Mouse (Mus musculus): ENCODE results near the gene Xiap.

Xiap gene

GRCm38 (mm10) chrX:42088136-42088535, 28.7 kb downstream of the Xiap start:
- no peak for DNase-seq

- no peak for DNase-seq
Measured at GRCm38 (mm10) chrX:42107137-42107536, 47.7 kb downstream of the Xiap start.

- no peak for DNase-seq
Measured at GRCm38 (mm10) chrX:42110585-42110984, 51.1 kb downstream of the Xiap start.

DNA sequence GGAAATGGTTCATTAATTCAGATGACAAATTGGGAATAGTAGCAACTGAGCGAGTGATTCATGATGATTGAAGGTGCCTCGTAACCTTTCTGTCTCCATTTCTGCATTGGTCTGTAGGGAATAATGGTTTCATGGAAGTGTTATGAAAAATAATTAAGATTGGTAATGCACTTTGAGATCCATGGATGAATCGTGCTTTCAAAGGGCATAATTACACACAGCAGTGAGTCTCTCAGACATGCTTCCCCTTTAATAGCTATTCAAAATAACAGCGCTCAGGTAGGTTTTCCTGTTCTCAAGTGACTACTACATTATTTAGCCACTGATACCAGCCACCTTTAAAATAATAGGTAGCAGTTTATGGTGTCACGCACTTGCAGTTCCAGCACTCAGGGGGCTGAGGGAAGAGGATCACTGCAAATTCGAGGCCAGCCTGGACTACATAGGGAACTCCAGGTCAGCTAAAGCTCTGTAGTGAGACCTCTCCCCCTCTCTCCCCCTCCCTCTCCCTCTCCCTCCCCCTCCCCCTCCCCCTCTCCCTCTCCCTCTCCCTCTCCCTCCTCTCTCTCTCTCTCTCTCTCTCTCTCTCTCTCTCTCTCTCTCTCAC, 60.1 kb downstream of the Xiap start:
- no peak for DNase-seq

GRCm38 (mm10) chrX:42124963-42125697, 65.7 kb downstream of the Xiap start:
- DNase-seq: no peak

DNA sequence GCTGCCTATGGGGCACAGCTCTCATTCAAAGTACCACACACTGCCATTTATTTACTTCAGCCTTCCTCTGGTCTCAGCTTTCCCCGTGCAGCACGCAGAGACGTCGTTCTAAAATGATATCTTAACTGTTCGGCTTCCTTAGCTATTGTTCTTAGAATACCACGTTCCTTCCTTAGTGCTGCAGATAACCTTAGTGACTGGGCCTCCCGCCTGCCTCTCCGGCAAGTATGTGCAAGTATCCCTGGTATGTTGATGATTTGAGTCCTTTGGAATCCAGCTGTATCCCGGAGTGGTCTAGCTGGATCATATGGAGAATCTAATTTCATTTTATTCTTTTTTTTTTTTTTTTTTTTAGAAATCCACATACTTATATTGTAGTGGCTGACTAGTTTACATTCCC, 80.4 kb downstream of the Xiap start:
- DNase-seq: peak; percentile 14

DNA sequence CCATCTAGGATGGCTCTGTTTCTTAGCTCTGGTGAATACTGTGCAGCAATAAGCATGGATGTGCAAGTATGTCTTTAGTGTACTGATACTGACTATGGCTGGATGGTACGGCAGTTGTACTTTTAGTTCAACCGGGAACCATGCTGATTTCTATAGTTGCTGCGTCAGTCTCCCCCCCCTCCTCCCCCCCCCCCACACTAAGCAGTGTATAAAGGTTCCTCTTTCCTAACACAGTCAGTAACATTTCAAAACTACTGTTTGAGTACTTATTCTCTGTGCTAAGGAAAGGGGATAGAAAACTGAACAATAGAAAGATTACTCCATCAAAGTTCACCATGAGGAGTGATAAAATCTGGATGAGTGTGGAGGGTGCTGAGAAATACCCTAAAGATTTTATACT, 83.1 kb downstream of the Xiap start:
- no peak for DNase-seq

GRCm38 (mm10) chrX:42143991-42144390, 84.5 kb downstream of the Xiap start:
- DNase-seq: no peak

DNA sequence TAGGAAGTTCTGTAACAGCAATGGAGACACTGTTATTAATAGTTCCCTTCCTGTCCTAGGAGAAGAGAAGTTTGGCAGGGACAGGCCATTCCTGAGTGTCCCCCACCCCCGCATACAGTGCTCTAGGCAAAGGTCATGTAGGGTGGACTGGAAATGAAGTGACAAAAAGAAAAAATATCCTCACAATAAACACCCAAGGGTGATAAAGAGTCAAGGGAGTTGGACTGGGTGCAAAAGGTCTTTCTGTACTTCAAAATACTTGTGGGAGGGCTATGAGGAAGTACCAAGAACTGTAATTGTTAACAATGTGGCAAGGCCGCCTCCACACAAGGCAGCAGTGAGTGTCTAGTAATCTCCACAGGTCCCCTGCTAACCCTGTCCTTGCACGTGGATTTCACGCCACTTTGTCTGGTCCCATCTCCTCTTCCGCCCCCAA, 88.6 kb downstream of the Xiap start:
- peak; percentile 1 for DNase-seq

GRCm38 (mm10) chrX:42148788-42149556, 89.5 kb downstream of the Xiap start, which contains the start of gene Stag2:
Gene Stag2 (plus strand): TSS chrX:42149317.
- DNase-seq: peak; percentile 93

DNA sequence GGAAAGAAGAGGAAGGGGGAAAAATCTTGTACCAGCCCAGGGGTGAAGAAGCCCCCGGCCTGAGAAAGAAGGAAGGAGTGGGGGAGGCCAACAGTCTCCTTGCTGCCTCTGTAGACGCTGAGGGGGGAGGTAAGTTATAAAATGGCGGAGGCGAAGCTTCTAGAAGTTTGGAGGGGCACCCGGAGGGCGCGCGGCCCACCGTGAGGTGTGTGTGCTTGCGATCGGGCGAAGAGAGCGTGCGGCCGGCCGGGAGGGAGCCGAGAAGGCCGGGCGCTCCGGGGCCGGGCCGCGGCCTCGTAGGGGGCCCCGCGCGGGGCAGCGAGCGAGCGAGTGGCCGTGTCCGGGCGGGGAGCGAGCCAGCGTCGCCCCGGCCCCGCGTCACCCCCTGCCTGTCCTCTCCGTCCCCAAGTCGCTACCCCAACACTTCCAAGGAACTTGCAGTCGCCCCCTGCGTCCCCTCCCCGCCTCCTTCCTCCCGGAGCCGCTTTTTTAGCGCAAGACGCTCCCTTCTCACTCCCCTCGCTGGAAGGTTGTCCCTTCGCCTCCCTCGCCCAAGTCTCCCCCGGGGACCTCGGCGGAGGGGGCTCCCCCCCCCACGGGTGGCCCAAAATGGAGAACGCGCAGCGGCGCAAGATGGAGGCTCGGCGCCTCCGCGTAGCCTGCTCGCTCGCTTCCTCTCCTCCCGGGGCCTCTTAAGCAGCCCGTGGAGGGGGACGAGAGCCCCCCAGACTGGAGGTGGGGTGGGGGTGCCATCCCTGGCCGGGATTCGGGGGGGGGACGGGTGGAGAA, 90.3 kb downstream of the Xiap start:
- peak; percentile 70 for DNase-seq

GRCm38 (mm10) chrX:42150346-42151023, 91.0 kb downstream of the Xiap start:
- peak; percentile 89 for DNase-seq

DNA sequence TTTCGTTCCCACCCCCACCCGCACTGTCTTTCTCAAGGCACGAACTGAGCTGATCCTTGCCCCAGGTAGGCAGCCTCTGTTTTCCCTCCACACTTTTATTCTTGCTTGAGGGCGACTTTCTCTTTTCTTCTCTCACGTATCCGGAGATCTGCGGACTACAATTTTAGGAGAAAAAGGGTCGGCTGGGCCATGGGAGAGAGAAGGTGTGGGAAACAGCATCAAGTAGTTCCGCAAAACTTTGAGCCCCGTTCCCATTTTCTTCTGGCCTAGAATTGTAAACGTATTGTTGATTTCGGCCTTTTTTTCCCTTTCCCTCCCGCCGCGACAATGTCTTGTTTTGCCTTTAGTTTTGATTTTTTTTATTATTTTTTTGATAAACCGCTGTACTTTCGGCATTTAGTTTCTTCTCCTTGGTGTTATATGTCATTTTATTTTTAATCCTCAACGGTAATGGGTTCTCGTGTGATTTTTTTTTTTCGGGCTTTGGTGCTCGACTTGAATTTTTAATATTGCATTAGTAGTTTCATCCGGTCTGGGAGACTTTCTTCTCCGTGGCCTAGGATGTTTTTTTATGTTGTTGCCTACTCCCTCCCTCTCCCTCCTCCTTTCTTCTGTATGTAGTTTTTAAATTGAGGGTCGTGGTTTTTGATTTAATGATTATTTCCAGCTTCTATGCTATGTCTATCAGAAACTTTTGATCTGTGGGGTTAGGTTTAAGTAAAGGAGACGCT, 91.7 kb downstream of the Xiap start:
- DNase-seq: peak; percentile 1

DNA sequence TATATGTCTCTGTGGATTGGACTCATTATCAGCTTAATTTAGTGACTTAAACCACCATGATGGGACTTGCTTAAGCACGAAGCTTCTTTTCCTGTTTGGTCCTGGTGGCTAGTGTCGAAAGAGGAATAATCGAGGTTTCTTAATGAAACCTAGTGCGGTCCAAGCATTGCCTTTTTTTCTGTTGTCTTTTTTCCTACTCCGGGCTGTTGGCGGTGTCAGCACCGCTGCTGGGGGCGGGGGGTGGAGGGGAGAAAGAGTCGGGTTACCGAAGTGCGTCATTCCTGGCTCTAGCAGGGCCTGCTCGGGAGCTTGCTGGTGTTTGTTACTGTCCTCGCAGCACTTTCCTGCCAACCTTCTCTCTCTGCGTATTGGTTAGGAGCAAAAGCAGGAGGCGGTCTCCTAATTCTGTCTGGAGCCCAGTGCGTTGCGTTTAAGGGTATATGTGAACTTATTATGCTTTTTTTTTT, 92.5 kb downstream of the Xiap start:
- DNase-seq: peak; percentile 86

DNA sequence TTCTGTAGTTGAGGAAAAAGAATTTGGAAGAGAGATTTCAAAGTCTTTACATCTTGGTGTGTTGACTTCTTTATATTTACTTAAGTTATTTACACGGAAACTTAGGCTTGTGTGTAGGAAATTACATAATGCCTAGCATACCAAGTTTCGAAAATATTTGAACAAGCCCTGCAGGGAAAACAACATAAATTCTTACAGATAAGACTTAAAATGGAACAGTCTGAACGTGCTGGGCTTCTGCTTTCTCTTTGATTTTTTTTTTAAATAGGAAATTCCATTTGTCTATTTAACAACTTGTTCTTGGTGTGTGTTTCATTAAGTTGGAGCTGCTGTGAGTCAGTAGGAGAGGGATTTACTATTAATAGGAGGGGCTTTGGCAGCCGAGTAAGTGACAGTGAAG, 93.6 kb downstream of the Xiap start:
- no peak for DNase-seq

All from embryo, embryonic 11 days (tissue).